Mouse (Mus musculus): ENCODE data around the gene Bag3. TPM values are rescaled to one million over a fixed set of nuclear protein-coding genes. Genes with fewer than 3 reads are reported as not detected.

The Bag3 gene
- 29.5 TPM for polyA plus RNA-seq (2014; fragmentation: Illumina TruSeq; extraction: RNeasy Lipid Tissue Mini Kit (QIAGEN cat#74804); ENCODE audit: insufficient read depth, low read depth, low replicate concordance)

DNA sequence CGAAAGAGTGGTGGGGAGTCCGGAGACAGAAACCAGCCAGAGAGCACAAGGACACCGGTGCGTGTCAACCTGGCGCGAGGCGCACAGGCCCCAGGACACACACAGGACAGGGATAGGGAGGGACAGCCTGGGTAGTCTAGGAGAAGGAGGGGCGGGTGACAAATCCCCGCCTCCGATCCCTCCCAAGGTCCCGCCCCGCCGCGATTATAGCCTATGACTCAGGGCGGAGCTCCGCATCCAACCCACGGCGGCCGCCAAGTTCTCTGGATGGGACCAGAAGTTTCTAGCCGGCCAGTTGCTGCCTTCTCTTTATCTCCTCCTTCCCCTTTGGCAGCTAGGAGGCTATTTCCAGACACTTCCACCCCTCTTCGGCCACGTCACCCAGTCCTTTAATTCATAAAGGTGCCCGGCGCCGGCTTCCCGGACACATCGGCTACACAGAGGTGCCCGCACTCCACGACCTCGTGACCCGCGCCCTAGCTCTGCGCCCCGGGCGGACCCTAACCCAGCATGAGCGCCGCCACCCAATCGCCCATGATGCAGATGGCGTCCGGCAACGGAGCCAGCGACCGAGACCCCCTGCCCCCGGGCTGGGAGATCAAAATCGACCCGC lies at the start of gene Bag3:
Gene Bag3 (plus strand): TSS at position 268 of the 613 bp plus-strand sequence.

Other genes with a start within 250 kb of the Bag3 start
- 9.6 TPM for gene BC017158, start 225.4 kb upstream of the Bag3 start, polyA plus RNA-seq (2014; fragmentation: Illumina TruSeq; extraction: RNeasy Lipid Tissue Mini Kit (QIAGEN cat#74804); ENCODE audit: insufficient read depth, low read depth, low replicate concordance)
- 46.1 TPM for gene Rgs10, start 104.9 kb upstream of the Bag3 start, polyA plus RNA-seq (2014; fragmentation: Illumina TruSeq; extraction: RNeasy Lipid Tissue Mini Kit (QIAGEN cat#74804); ENCODE audit: insufficient read depth, low read depth, low replicate concordance)
- 40.1 TPM for gene Tial1, start 61.9 kb upstream of the Bag3 start, polyA plus RNA-seq (2014; fragmentation: Illumina TruSeq; extraction: RNeasy Lipid Tissue Mini Kit (QIAGEN cat#74804); ENCODE audit: insufficient read depth, low read depth, low replicate concordance)
- 5.4 TPM for gene Inpp5f, start 87.7 kb downstream of the Bag3 start, polyA plus RNA-seq (2014; fragmentation: Illumina TruSeq; extraction: RNeasy Lipid Tissue Mini Kit (QIAGEN cat#74804); ENCODE audit: insufficient read depth, low read depth, low replicate concordance)
- 14.7 TPM for gene Mcmbp, start 216.9 kb downstream of the Bag3 start, polyA plus RNA-seq (2014; fragmentation: Illumina TruSeq; extraction: RNeasy Lipid Tissue Mini Kit (QIAGEN cat#74804); ENCODE audit: insufficient read depth, low read depth, low replicate concordance)
- gene Sec23ip, start 221.3 kb downstream of the Bag3 start, polyA plus RNA-seq (2014; fragmentation: Illumina TruSeq; extraction: RNeasy Lipid Tissue Mini Kit (QIAGEN cat#74804); ENCODE audit: insufficient read depth, low read depth, low replicate concordance): 12.1 TPM

All from lung, adult 10 weeks (tissue).